Mouse (Mus musculus): ENCODE results near the gene Gm39566. TPM values are rescaled to one million over a fixed set of nuclear protein-coding genes. Genes with fewer than 3 reads are reported as not detected.

Gene Gm39566
- total RNA-seq, 2 experiments from 2014 or later, result not detected

- no peak for DNase-seq (ENCODE audit: low spot score in 2 of 2)
Measured at GRCm38 (mm10) chr11:69765221-69766125, 49.6 kb downstream of the Gm39566 start, which contains the start of gene Zbtb4. Zbtb4 (plus strand) TSS chr11:69765912.

- DNase-seq (ENCODE audit: low spot score in 2 of 2), result no peak
Measured at GRCm38 (mm10) chr11:69763551-69763950, 51.5 kb downstream of the Gm39566 start.

GRCm38 (mm10) chr11:69761868-69762267 lies 53.2 kb downstream of the Gm39566 start, which contains the start of gene Slc35g3:
Slc35g3 (minus strand) TSS chr11:69761968.
- no peak for DNase-seq (ENCODE audit: low spot score in 2 of 2)

Other genes with a start within 250 kb of the Gm39566 start
- 10 to 100 TPM in 1 of 2 experiments, 1 to 10 TPM in 1; 9.2 to 10.7 TPM for gene Wrap53, start 235.0 kb downstream of the Gm39566 start, total RNA-seq (2021)
- 10 to 100 TPM; 22.9 to 25.9 TPM for gene Trp53, start 234.9 kb downstream of the Gm39566 start, total RNA-seq (2021)
- 100 to 1,000 TPM; 392 to 424 TPM for gene Atp1b2, start 209.4 kb downstream of the Gm39566 start, total RNA-seq (2021)
- gene Shbg, start 197.4 kb downstream of the Gm39566 start, total RNA-seq (2021), result not detected
- gene Sat2, start 193.3 kb downstream of the Gm39566 start, total RNA-seq (2021), result 1 to 10 TPM; 8.5 to 9.5 TPM
- 100 to 1,000 TPM; 148 TPM for gene Fxr2, start 182.3 kb downstream of the Gm39566 start, total RNA-seq (2021)
- not detected for gene Sox15, start 160.0 kb downstream of the Gm39566 start, total RNA-seq (2021)
- gene Mpdu1, start 152.7 kb downstream of the Gm39566 start, total RNA-seq (2021), result 10 to 100 TPM; 47.5 to 58.2 TPM
- gene Cd68, start 149.1 kb downstream of the Gm39566 start, total RNA-seq (2021), result 10 to 100 TPM; 15.1 to 15.5 TPM
- gene Eif4a1, start 142.9 kb downstream of the Gm39566 start, total RNA-seq (2021), result 100 to 1,000 TPM; 289 to 295 TPM
- 10 to 100 TPM; 91.4 to 98.7 TPM for gene Senp3, start 133.2 kb downstream of the Gm39566 start, total RNA-seq (2021)
- 1 to 10 TPM; 1.6 to 2.9 TPM for gene Tnfsf13, start 129.5 kb downstream of the Gm39566 start, total RNA-seq (2021)
- 10 to 100 TPM; 11.5 to 12.1 TPM for gene Tnfsf12, start 119.4 kb downstream of the Gm39566 start, total RNA-seq (2021)
- gene Tnfsfm13, start 119.2 kb downstream of the Gm39566 start, total RNA-seq (2021), result 1 to 10 TPM; 1.7 to 4.1 TPM
- 10 to 100 TPM; 44.2 to 46.2 TPM for gene Polr2a, start 56.7 kb downstream of the Gm39566 start, total RNA-seq (2021)
- gene Slc35g3, start 53.3 kb downstream of the Gm39566 start, total RNA-seq (2021), result not detected
- gene Zbtb4, start 49.4 kb downstream of the Gm39566 start, total RNA-seq (2021), result 100 to 1,000 TPM; 146 to 156 TPM
- 1 to 10 TPM; 1.2 TPM for gene Chrnb1, start 19.4 kb downstream of the Gm39566 start, total RNA-seq (2021)
- 10 to 100 TPM; 17.1 to 18.5 TPM for gene Fgf11, start 13.4 kb downstream of the Gm39566 start, total RNA-seq (2021)
- under 1 TPM in 1 of 2 experiments, not detected in 1; 0.26 TPM for gene Tmem102, start 9.7 kb downstream of the Gm39566 start, total RNA-seq (2021)
- not detected for gene Spem2, start 3.2 kb upstream of the Gm39566 start, total RNA-seq (2021)
- gene Spem1, start 6.9 kb upstream of the Gm39566 start, total RNA-seq (2021), result not detected
- 100 to 1,000 TPM; 215 to 224 TPM for gene Nlgn2, start 22.5 kb upstream of the Gm39566 start, total RNA-seq (2021)
- gene Tmem256, start 23.2 kb upstream of the Gm39566 start, total RNA-seq (2021), result 100 to 1,000 TPM; 120 to 143 TPM
- 10 to 100 TPM; 15.6 to 17.7 TPM for gene Plscr3, start 31.1 kb upstream of the Gm39566 start, total RNA-seq (2021)
- gene Tnk1, start 43.4 kb upstream of the Gm39566 start, total RNA-seq (2021), result under 1 TPM in 1 of 2 experiments, not detected in 1; 0.14 TPM
- gene Tmem95, start 62.7 kb upstream of the Gm39566 start, total RNA-seq (2021), result not detected
- gene Kctd11, start 66.1 kb upstream of the Gm39566 start, total RNA-seq (2021), result 1 to 10 TPM; 1.2 to 1.4 TPM
- gene Acap1, start 80.2 kb upstream of the Gm39566 start, total RNA-seq (2021), result under 1 TPM in 1 of 2 experiments, not detected in 1; 0.14 TPM
- under 1 TPM; 0.35 to 0.72 TPM for gene 2810408A11Rik, start 85.7 kb upstream of the Gm39566 start, total RNA-seq (2021)
- 100 to 1,000 TPM; 116 to 118 TPM for gene Neurl4, start 85.8 kb upstream of the Gm39566 start, total RNA-seq (2021)
- 10 to 100 TPM; 33.0 to 33.4 TPM for gene Gps2, start 98.6 kb upstream of the Gm39566 start, total RNA-seq (2021)
- 100 to 1,000 TPM; 431 to 468 TPM for gene Eif5a, start 106.7 kb upstream of the Gm39566 start, total RNA-seq (2021)
- gene Ybx2, start 120.5 kb upstream of the Gm39566 start, total RNA-seq (2021), result 1 to 10 TPM; 4.6 to 6.5 TPM
- gene Slc2a4, start 132.9 kb upstream of the Gm39566 start, total RNA-seq (2021), result 1 to 10 TPM; 4.9 to 6.4 TPM
- gene Cldn7, start 149.5 kb upstream of the Gm39566 start, total RNA-seq (2021), result not detected
- gene Ctdnep1, start 165.9 kb upstream of the Gm39566 start, total RNA-seq (2021), result 100 to 1,000 TPM; 111 to 121 TPM
- gene Elp5, start 167.2 kb upstream of the Gm39566 start, total RNA-seq (2021), result 10 to 100 TPM; 78.8 to 87.3 TPM
- gene Gabarap, start 175.8 kb upstream of the Gm39566 start, total RNA-seq (2021), result 100 to 1,000 TPM; 231 to 236 TPM
- gene Phf23, start 180.5 kb upstream of the Gm39566 start, total RNA-seq (2021), result 10 to 100 TPM; 52.6 to 53.8 TPM
- 10 to 100 TPM; 28.6 to 32.9 TPM for gene Dvl2, start 185.3 kb upstream of the Gm39566 start, total RNA-seq (2021)
- 10 to 100 TPM; 55.6 to 57.9 TPM for gene Acadvl, start 200.1 kb upstream of the Gm39566 start, total RNA-seq (2021)
- gene Dlg4, start 201.6 kb upstream of the Gm39566 start, total RNA-seq (2021), result 100 to 1,000 TPM; 718 to 731 TPM
- 1 to 10 TPM; 2.2 to 3.8 TPM for gene Asgr1, start 238.8 kb upstream of the Gm39566 start, total RNA-seq (2021)